Mouse (Mus musculus) liver, postnatal 0 days (tissue): ENCODE results near the gene Timm17a.

Source experiments
- CTCF ChIP-seq: sonication (generic); IDR thresholded peaks from 2 replicates; pipeline ENCODE4 v1.5.1; 2016; ENCODE audit warnings: antibody characterized with exemption, low read depth
- EP300 ChIP-seq: IDR thresholded peaks from 2 replicates; pipeline ENCODE4 v1.6.1; 2016; ENCODE audit warnings: antibody characterized with exemption, low read depth, mild to moderate bottlenecking

DNA sequence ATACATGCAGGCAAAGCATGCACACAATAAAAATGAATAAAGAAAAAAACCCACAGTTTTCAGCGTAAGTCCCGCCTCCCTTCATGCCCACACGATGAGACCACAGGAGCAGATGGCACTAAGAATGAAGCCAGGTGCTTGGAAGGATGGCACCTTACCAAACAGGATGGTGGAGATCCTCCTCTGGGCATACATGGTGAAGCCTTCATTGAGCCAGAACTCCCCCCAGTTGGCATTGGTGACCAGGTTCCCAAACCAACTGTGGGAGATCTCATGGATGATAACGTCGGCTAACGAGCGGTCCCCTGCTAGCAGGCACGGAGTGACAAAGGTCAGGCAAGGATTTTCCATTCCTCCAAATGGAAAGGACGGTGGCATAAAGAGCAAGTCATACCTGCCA, 42.2 kb downstream of the Timm17a start:
- TF ChIP-seq CTCF (no peak), EP300 (no peak)
